ENCODE assay signal across 8 mouse cellular contexts in the genomic region with DNA sequence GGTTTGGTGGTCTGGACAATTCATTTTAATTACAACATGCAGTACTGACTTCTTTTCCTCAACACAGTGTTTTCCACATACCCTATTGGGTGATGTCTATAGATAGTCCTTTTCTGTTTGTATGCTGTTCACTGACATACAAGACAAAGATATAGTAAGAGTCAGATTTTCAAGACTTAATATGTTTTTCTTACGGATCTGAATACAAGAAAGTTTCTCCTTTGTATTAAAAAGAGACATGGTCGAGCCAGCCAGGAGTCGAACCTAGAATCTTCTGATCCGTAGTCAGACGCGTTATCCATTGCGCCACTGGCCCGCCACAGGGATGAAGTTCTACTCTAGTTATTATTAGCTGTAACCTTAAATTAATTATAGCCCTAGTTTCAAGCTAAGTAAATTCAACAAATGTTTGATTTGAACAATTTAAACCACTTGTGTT. TPM values are rescaled to one million over a fixed set of nuclear protein-coding genes. Genes with fewer than 3 reads are reported as not detected.
DNase-seq lines count a peak whose midpoint lies in the region; ATAC-seq and TF ChIP-seq lines count a peak whose summit lies in the region.

No protein-coding gene starts in this region.

- TF ChIP-seq CTCF in liver, embryonic 14.5 days (IDR thresholded peaks at IDR 0.05; ENCODE audit: low read depth) = no peak

- ATAC-seq in granulocyte monocyte progenitor cell, adult 5-6 weeks (replicated peaks; ENCODE audit: poor library complexity, severe bottlenecking) = peak; percentile 47
- ATAC-seq in intestine, embryonic 14.5 days (replicated peaks; ENCODE audit: low FRiP score, low TSS enrichment, low read depth) = peak; percentile 73
- ATAC-seq in liver, embryonic 14.5 days (ENCODE audit: insufficient read depth) = peak; percentile 80

- H3K27me3 ChIP-seq in intestine, embryonic 14.5 days (replicated peaks; ENCODE audit: control insufficient read depth, insufficient read depth, low read length) = peaks cover 11% of the 10 kb centered on the region; the same call in 1 of the 2 replicates
- no peaks in the 10 kb centered on the region for H3K27me3 ChIP-seq in liver, embryonic 14.5 days (ENCODE audit: control insufficient read depth, insufficient read depth, low read length)

- peak overlapping the region; percentile 86 for H3K4me2 ChIP-seq in intestine, embryonic 14.5 days (ENCODE audit: low read length)
- H3K4me2 ChIP-seq in liver, embryonic 14.5 days (ENCODE audit: low read depth) = peak overlapping the region; percentile 94

- H3K4me1 ChIP-seq in intestine, embryonic 14.5 days (replicated peaks; ENCODE audit: control insufficient read depth, insufficient read depth, low read length) = 0 out of 2 replicates have a peak, but pooled peaks cover 7% of the 10 kb centered on the region
- peaks cover 5 to 13% of the 10 kb centered on the region in 2 experiments; a peak in 2 of 4 replicates for H3K4me1 ChIP-seq in liver, embryonic 14.5 days (replicated peaks; ENCODE audit: control insufficient read depth in 2 of 2, insufficient read depth in 2 of 2, low read length in 1 of 2)

- WGBS in intestine, embryonic 14.5 days = under 1% methylated on average over 8 of the region's 8 CpGs
- under 1% methylated on average over 8 of the region's 8 CpGs for WGBS in liver, embryonic 14.5 days (ENCODE audit: insufficient replicate concordance)

- H3K27ac ChIP-seq in intestine, embryonic 14.5 days (ENCODE audit: low read depth) = no peak overlapping the region
- H3K27ac ChIP-seq in liver, embryonic 14.5 days = peak overlapping the region; percentile 78

- 0 out of 2 replicates have a peak, but pooled peaks have one; percentile 41 for TF ChIP-seq EP300 in liver, embryonic 14.5 days (IDR thresholded peaks at IDR 0.05; ENCODE audit: low read depth)

- no peaks in the 10 kb centered on the region for H3K9me3 ChIP-seq in intestine, embryonic 14.5 days (ENCODE audit: control insufficient read depth, low read length)
- H3K9me3 ChIP-seq in liver, embryonic 14.5 days (ENCODE audit: control insufficient read depth, low read length) = no peaks in the 10 kb centered on the region

- H3K36me3 ChIP-seq in intestine, embryonic 14.5 days (ENCODE audit: control insufficient read depth, insufficient read depth, low read length) = no peaks in the 10 kb centered on the region
- no peaks in the 10 kb centered on the region for H3K36me3 ChIP-seq in liver, embryonic 14.5 days (replicated peaks; ENCODE audit: control insufficient read depth, insufficient read depth, low read depth)

- peak overlapping the region; percentile 63 for H3K4me3 ChIP-seq in intestine, embryonic 14.5 days (ENCODE audit: low read depth, low read length)
- H3K4me3 ChIP-seq in liver, embryonic 14.5 days (ENCODE audit: insufficient read depth in 1 of 2, low read depth in 2 of 2, low read length in 2 of 2) = peak overlapping the region; percentile 57 to 93

- DNase-seq in B cell, adult 2 months = peak; percentile 80 to 81
- peak; percentile 75 for DNase-seq in ES-CJ7 (ENCODE audit: low read depth, low spot score)
- DNase-seq in embryo, embryonic 10 days (ENCODE audit: low spot score) = peak; percentile 78
- peak; percentile 85 for DNase-seq in intestine, embryonic 14.5 days (ENCODE audit: low spot score)
- DNase-seq in liver, embryonic 14.5 days (ENCODE audit: low read depth in 3 of 3, low spot score in 3 of 3) = peak; percentile 63 to 73 (median 64)
- DNase-seq in naive thymus-derived CD4-positive, alpha-beta T cell, adult 2 months (ENCODE audit: low read depth) = peak; percentile 59
- DNase-seq in right cerebral cortex, postnatal 36 days (ENCODE audit: low spot score in 2 of 2) = no peak

- peak overlapping the region; percentile 53 for H3K9ac ChIP-seq in intestine, embryonic 14.5 days (ENCODE audit: low read length)
- peak overlapping the region; percentile 87 for H3K9ac ChIP-seq in liver, embryonic 14.5 days (replicated peaks)

RNA-seq across cellular contexts. Expression of gene Prss16, which starts 11.4 kb away (rescaled TPM):
- 12.8 and 15.1 TPM in 2 replicates for total RNA-seq in granulocyte monocyte progenitor cell, adult 5-6 weeks (2014; fragmentation: Nextera tagmentation)
- total RNA-seq in granulocyte monocyte progenitor cell, adult 5-6 weeks (2017) = 8.3 and 9.1 TPM in 2 replicates
- polyA plus RNA-seq in intestine, embryonic 14.5 days (2014; fragmentation: Nextera tagmentation; extraction: Ambion mirVana) = 0.46 and 1.1 TPM in 2 replicates
- 0.23 and 0.34 TPM in 2 replicates for polyA plus RNA-seq in liver, embryonic 14.5 days (2012; rRNA removed)
- 0.33 and 0.39 TPM in 2 replicates for polyA plus RNA-seq in liver, embryonic 14.5 days (2014; fragmentation: Nextera tagmentation; extraction: Ambion mirVana)

RNA-seq across cellular contexts. Expression of gene Hist1h2ah, which starts 14.4 kb away (rescaled TPM):
- total RNA-seq in granulocyte monocyte progenitor cell, adult 5-6 weeks (2014; fragmentation: Nextera tagmentation) = 13.4 TPM in 1 of 2 replicates, not detected in the other
- 1,444 and 2,588 TPM in 2 replicates for total RNA-seq in granulocyte monocyte progenitor cell, adult 5-6 weeks (2017)
- 11.8 and 19.7 TPM in 2 replicates for polyA plus RNA-seq in intestine, embryonic 14.5 days (2014; fragmentation: Nextera tagmentation; extraction: Ambion mirVana)
- 8.7 and 17.9 TPM in 2 replicates for polyA plus RNA-seq in liver, embryonic 14.5 days (2012; rRNA removed)
- 12.0 TPM in 2 replicates for polyA plus RNA-seq in liver, embryonic 14.5 days (2014; fragmentation: Nextera tagmentation; extraction: Ambion mirVana)

RNA-seq across cellular contexts. Expression of gene Hist1h2bk, which starts 14.8 kb away (rescaled TPM):
- 9.6 and 80.5 TPM in 2 replicates for total RNA-seq in granulocyte monocyte progenitor cell, adult 5-6 weeks (2014; fragmentation: Nextera tagmentation)
- total RNA-seq in granulocyte monocyte progenitor cell, adult 5-6 weeks (2017) = 2,021 and 2,596 TPM in 2 replicates
- 5.2 and 7.5 TPM in 2 replicates for polyA plus RNA-seq in intestine, embryonic 14.5 days (2014; fragmentation: Nextera tagmentation; extraction: Ambion mirVana)
- 17.7 and 25.1 TPM in 2 replicates for polyA plus RNA-seq in liver, embryonic 14.5 days (2012; rRNA removed)
- 1.0 and 3.1 TPM in 2 replicates for polyA plus RNA-seq in liver, embryonic 14.5 days (2014; fragmentation: Nextera tagmentation; extraction: Ambion mirVana)

RNA-seq across cellular contexts. Expression of gene Hist1h4i, which starts 20.2 kb away (rescaled TPM):
- total RNA-seq in granulocyte monocyte progenitor cell, adult 5-6 weeks (2014; fragmentation: Nextera tagmentation) = 56.3 and 74.3 TPM in 2 replicates
- total RNA-seq in granulocyte monocyte progenitor cell, adult 5-6 weeks (2017) = 87.0 TPM in 2 replicates
- polyA plus RNA-seq in intestine, embryonic 14.5 days (2014; fragmentation: Nextera tagmentation; extraction: Ambion mirVana) = 18.9 and 19.6 TPM in 2 replicates
- polyA plus RNA-seq in liver, embryonic 14.5 days (2012; rRNA removed) = 66.4 and 87.2 TPM in 2 replicates
- 36.5 and 47.8 TPM in 2 replicates for polyA plus RNA-seq in liver, embryonic 14.5 days (2014; fragmentation: Nextera tagmentation; extraction: Ambion mirVana)

RNA-seq across cellular contexts. Expression of gene Hist1h2ag, which starts 21.8 kb away (rescaled TPM):
- total RNA-seq in granulocyte monocyte progenitor cell, adult 5-6 weeks (2014; fragmentation: Nextera tagmentation) = 2.7 and 32.2 TPM in 2 replicates
- 1,459 and 1,590 TPM in 2 replicates for total RNA-seq in granulocyte monocyte progenitor cell, adult 5-6 weeks (2017)
- polyA plus RNA-seq in intestine, embryonic 14.5 days (2014; fragmentation: Nextera tagmentation; extraction: Ambion mirVana) = 47.9 and 67.6 TPM in 2 replicates
- polyA plus RNA-seq in liver, embryonic 14.5 days (2012; rRNA removed) = 35.2 and 55.3 TPM in 2 replicates
- polyA plus RNA-seq in liver, embryonic 14.5 days (2014; fragmentation: Nextera tagmentation; extraction: Ambion mirVana) = 15.5 and 18.0 TPM in 2 replicates

Comparison
In these comparisons a context has a peak if more than half of its experiments do, and no peak if none do; other contexts are left out.
1. DNase-seq: peak in B cell, adult 2 months (2 of 2), ES-CJ7 (single experiment), embryo, embryonic 10 days (single experiment), intestine, embryonic 14.5 days (single experiment), liver, embryonic 14.5 days (3 of 3) and naive thymus-derived CD4-positive, alpha-beta T cell, adult 2 months (single experiment); none in right cerebral cortex, postnatal 36 days (0 of 2).
2. Peak in every context shown above with its lines, with median percentiles within 50 percentile points of each other: ATAC-seq.